Mouse (Mus musculus): ENCODE data around the gene Sun1.

DNA sequence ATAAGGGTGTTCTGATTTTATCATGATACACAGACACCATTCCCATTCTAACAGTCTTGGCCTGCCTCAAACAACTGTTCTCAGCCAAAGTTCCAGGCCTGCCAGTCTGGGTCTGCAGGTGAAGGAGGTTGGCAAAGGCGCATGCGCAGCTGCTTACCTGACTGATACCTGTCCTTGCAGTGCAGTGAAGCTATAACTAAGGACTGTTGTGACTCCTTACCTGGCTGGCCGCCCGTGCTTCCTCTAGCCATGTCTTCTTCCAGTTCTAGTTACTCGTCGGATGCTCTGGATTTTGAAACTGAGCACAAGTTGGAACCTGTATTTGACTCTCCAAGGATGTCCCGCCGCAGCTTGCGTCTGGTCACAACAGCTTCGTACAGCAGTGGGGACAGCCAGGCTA lies 22.9 kb downstream of the Sun1 start:
- no peak for TF ChIP-seq CTCF (IDR thresholded peaks at IDR 0.05; ENCODE audit: low read depth, low read length)
- TF ChIP-seq EP300 (IDR thresholded peaks at IDR 0.05; ENCODE audit: insufficient read depth, low read depth, low read length) = no peak
- no peak for TF ChIP-seq POLR2A (IDR thresholded peaks at IDR 0.05; ENCODE audit: insufficient read depth, low read length)

Data from ES-Bruce4 (cell line).